Mouse (Mus musculus) B cell, adult (primary cell): ENCODE measurements around the gene Ppp1r3c. TPM values are rescaled to one million over a fixed set of nuclear protein-coding genes. Genes with fewer than 3 reads are reported as not detected.

Experiments
- total RNA-seq: library from RNA; stranded (reverse); gene quantifications from 4 replicates; pipeline ENCODE4 v1.2.4, GENCODE M21; 2023; ENCODE audit not compliant: inconsistent age

Ppp1r3c gene
- total RNA-seq, result not detected in 4 replicates

GRCm38 (mm10) chr19:36736537-36736936 lies at the start of gene Ppp1r3c:
TSS of gene Ppp1r3c (minus strand) at chr19:36736653.

Other genes with a start within 250 kb of the Ppp1r3c start
- gene Hectd2, start 182.0 kb downstream of the Ppp1r3c start, total RNA-seq, result 0.32 to 0.35 TPM in 2 of 4 replicates, not detected in the others
- gene Tnks2, start 97.6 kb upstream of the Ppp1r3c start, total RNA-seq, result 147 to 172 TPM (median 164 TPM) in 4 replicates
- 0.39 TPM in 1 of 4 replicates, not detected in the others for gene Fgfbp3, start 183.0 kb upstream of the Ppp1r3c start, total RNA-seq
- 37.5 to 41.7 TPM (median 39.0 TPM) in 4 replicates for gene Btaf1, start 189.4 kb upstream of the Ppp1r3c start, total RNA-seq